Mouse (Mus musculus) WW6 (cell line): ENCODE measurements around the gene Cnpy3.
"Not testable (repeated sequence)": the region's sequence is repeated elsewhere in the genome, so short reads cannot be mapped to it uniquely, and the experiment has no call there.

Experiments
- DNase-seq: peaks from one replicate; pipeline ENCODE4 v3.0.0-alpha.2; 2013; ENCODE audit warnings: low read depth, low spot score

Cnpy3 gene

DNA sequence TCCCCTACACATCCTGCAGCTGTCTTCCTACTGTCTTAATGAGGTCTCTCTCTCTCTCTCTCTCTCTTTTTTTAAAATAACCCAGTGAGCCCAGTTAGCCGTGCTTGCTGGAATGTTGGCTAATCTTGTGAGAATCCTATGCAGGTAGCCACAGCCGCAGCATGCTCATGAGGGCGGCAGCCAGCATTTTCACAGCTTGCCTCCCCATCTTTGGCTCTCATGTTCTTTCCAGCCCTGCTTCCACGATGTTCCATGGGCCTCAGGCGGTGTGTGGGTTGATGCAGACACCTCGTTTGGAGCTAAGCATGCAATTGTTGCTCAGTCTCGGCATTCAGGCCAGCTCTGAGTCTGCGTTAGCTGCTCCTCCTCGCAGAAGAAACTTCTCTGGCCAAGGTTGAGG lies 12.9 kb upstream of the Cnpy3 start:
- not testable (repeated sequence) for DNase-seq

- no peak for DNase-seq
Observed at GRCm38 (mm10) chr17:46763544-46763943, 11.5 kb upstream of the Cnpy3 start, which contains the start of gene Ptcra. Ptcra (minus strand) TSS chr17:46763712.

DNA sequence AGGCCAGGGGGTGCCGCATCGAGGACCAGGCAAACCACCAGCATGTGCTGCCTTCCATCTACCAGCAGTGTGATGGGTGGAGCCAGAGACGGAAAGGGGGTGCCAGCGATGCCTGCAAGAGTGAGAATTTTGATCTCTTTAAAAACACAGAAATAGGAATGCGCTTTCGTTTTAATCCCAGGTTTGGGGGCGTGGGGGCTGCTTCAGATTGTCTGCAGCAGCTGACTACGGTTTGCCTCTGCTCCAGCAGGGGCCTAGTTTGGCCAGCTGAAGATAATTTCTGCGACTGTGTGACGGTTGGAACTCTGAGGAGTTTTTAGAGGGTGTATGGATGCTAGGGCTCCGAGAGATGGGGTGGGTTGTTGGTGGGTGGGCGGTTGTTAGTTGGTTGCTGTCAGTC lies 6.7 kb upstream of the Cnpy3 start:
- no peak for DNase-seq

- DNase-seq = no peak
Observed at GRCm38 (mm10) chr17:46751056-46751793, 789 bp downstream of the Cnpy3 start.

DNA sequence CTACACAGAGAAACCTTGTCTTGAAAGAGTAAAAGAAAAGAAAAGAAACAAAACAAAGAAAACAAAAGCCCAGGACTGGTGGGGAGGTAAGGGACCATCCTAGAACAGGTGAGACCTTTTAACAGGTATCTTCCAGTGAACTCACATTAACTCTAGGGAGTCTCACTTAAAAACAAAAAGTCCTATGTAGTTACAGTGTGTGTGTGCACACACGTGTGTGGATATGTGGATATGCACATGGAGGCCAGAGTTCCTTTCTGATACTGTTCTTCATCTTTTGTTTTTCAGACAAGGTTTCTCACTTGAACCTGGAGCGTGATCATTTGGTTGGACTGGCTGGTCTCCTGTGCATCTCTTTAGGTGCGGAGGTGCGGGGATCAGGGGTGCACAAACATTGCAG lies 1.4 kb downstream of the Cnpy3 start:
- DNase-seq = no peak

- no peak for DNase-seq
Observed at GRCm38 (mm10) chr17:46749282-46749681, 2.7 kb downstream of the Cnpy3 start.

GRCm38 (mm10) chr17:46747806-46748205 lies 4.2 kb downstream of the Cnpy3 start:
- DNase-seq = no peak

- no peak for DNase-seq
Observed at GRCm38 (mm10) chr17:46747234-46747633, 4.8 kb downstream of the Cnpy3 start.

GRCm38 (mm10) chr17:46745506-46745905 lies 6.5 kb downstream of the Cnpy3 start:
- no peak for DNase-seq

- DNase-seq = no peak
Observed at GRCm38 (mm10) chr17:46742986-46743385, 9.0 kb downstream of the Cnpy3 start.

- DNase-seq = no peak
Observed at GRCm38 (mm10) chr17:46741305-46741704, 10.7 kb downstream of the Cnpy3 start.

DNA sequence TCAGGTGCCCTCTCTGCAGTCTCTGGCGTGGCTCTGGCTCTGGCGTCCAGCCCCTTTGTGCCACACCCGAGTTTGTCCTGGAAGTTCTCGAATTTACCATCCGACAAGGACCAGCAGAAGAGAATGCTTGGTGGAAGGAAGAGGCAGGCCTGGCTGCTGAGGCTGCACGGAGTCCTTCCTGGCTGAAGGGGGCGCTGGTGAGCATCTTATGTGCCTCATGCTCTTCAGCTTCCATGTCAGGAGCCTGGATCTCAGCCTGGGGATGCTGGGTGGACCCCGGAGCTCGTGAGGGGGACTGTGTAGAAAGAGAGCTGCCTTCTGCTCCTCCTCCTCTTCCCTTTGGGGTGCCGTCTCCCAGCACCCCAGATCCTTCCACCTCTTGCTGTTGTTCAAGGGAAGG lies 15.9 kb downstream of the Cnpy3 start:
- DNase-seq = no peak

DNA sequence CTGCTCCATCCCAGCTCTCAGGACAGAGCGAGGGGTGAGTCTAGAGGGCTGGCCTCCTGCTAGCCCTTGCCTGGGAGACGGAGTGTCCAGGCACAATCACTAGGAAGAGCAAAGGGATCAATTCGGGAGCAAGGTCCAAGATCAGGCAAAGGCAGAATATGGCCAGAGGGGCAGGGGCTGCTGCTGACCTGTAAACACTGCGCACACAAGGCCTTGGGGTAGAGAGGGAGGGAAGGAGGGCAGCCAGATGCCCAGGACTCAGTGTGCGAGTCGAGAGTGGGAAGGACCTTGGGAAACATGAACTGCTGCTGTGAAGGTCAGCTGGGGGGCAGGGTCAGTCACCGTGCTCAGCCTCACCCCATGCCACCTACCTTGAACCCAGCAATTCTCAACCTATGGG lies 16.7 kb downstream of the Cnpy3 start:
- DNase-seq = no peak

DNA sequence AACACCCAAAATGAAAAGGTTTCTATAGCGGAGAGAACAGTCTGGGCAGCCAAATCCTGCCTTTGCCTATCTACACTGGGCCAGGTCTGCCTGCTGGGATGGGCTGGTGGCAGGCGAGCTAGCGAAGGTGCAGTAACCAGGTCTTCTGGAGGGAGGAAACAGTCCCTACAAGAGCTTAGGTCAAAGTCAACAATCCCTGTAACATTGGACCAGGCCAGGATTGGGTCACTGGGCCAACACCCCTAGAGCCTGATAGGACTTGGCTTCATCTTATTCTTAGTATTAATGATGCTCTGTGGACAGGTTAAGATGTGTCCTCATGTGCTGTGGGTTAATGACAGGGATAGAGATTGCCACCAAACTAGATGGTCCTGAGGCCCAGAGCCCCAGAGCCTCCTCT lies 18.0 kb downstream of the Cnpy3 start:
- DNase-seq = no peak

- no peak for DNase-seq
Observed at GRCm38 (mm10) chr17:46728904-46729318, 23.1 kb downstream of the Cnpy3 start, which contains the start of gene Gnmt. Gnmt (minus strand) TSS chr17:46729168.

GRCm38 (mm10) chr17:46728496-46728895 lies 23.5 kb downstream of the Cnpy3 start:
- DNase-seq = no peak

- no peak for DNase-seq
Observed at GRCm38 (mm10) chr17:46728021-46728420, 24.0 kb downstream of the Cnpy3 start.

- DNase-seq = no peak
Observed at GRCm38 (mm10) chr17:46727271-46727670, 24.7 kb downstream of the Cnpy3 start.

DNA sequence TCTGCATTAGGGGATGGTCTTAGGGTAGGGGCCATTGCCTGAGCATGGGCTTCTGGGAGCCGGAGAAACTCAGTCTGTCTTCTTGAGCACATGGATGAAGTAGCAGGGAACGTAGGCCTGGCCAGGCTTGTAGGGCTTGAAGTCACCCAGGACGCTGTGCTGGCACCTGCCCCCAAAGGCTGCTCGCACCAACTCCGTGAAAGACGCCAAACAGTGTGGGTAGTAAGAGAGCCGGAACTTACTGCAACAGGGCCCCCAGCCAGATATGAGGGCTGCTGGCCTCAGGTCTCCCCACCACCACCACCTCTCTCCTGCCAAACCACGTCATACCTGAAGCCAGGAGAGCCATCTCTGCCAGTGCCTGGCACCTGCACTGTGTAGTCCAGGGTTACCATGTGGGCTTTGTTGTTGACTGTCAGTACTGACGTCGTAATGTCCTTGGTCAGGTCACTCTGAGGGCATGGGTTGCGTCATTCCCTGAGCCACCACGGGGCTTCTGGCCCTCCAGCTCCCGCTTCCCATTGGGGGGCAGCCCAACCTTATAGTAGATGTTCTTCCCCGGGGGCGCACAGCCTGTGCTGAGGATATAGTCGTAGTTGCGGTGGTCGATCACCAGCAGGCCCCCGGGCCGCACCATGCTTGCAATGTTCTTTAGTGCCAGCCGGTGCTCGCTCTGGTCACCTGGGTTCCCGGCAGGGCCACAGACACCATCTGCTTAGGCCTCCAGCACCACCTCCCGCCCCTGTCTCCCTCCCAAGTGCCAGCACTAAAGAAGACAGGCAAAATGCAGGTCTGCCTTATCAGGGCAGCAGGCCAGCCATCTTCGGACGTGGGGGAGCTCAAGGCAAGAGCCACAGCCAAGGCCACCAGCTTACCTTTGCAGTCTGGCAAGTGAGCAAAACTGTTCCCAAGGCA lies 26.0 kb downstream of the Cnpy3 start:
- no peak for DNase-seq

DNA sequence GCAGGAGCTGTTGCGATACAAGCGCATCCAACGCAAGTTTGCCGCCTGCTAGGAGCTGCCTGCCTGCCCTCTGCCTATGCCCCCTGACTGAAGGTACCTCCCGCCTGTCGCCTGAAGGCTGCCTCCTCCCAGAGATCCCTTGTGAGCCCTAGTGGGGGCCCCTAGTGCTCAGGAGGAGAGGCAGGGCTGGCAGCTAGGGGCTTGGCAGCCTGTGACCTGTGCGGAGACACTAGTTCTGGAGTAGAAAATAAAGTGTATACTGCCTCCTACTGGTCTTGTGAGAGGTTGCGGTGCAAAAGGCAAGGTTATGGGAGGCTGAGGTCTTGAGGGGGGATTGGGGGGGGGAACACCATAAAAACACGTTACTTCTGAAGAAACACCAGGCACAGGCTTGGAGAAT lies 26.7 kb downstream of the Cnpy3 start:
- DNase-seq = no peak

- DNase-seq = no peak
Observed at GRCm38 (mm10) chr17:46724477-46725084, 27.4 kb downstream of the Cnpy3 start.

GRCm38 (mm10) chr17:46721077-46721476 lies 30.9 kb downstream of the Cnpy3 start:
- no peak for DNase-seq
